ENCODE assay signal across 8 mouse cellular contexts in genomic region chr13:100015937-100016336, GRCm38 (mm10). TPM values are rescaled to one million over a fixed set of nuclear protein-coding genes. Genes with fewer than 3 reads are reported as not detected.
DNase-seq lines count a peak whose midpoint lies in the region; ATAC-seq and TF ChIP-seq lines count a peak whose summit lies in the region.

No protein-coding gene starts in this region.

- no peak overlapping the region for H3K27ac ChIP-seq in testis, adult 2 months (ENCODE audit: control insufficient read depth, insufficient read depth, low read depth, low read length)
- peak overlapping the region; percentile 33; the same call in 1 of the 2 replicates for H3K27ac ChIP-seq in limb, embryonic 13.5 days
- H3K27ac ChIP-seq in stomach, embryonic 14.5 days (ENCODE audit: low read length), result no peak overlapping the region

- no peaks in the 10 kb centered on the region for H3K9me3 ChIP-seq in limb, embryonic 13.5 days
- no peaks in the 10 kb centered on the region for H3K9me3 ChIP-seq in stomach, embryonic 14.5 days (ENCODE audit: control insufficient read depth, low read depth, low read length)

- H3K4me1 ChIP-seq in testis, adult 2 months (ENCODE audit: control insufficient read depth, insufficient read depth, low read length), result peaks cover 5% of the 10 kb centered on the region
- peaks cover 21% of the 10 kb centered on the region for H3K4me1 ChIP-seq in limb, embryonic 13.5 days
- H3K4me1 ChIP-seq in stomach, embryonic 14.5 days (ENCODE audit: control insufficient read depth, insufficient read depth, low read length), result peaks cover 14% of the 10 kb centered on the region; the same call in 1 of the 2 replicates

- peak; percentile 9 for DNase-seq in adrenal gland, postnatal 14 days
- DNase-seq in adrenal gland, postnatal 4 days (ENCODE audit: low spot score in 2 of 2), result no peak
- DNase-seq in testis, postnatal 10 days (ENCODE audit: low spot score), result no peak
- no peak for DNase-seq in gastrocnemius, postnatal 14 days
- no peak for DNase-seq in thymus, postnatal 14 days

- TF ChIP-seq CTCF in testis, adult 2 months (IDR thresholded peaks at IDR 0.05; ENCODE audit: control insufficient read depth, insufficient read depth, insufficient replicate concordance, low read depth, low read length), result no peak

- H3K4me3 ChIP-seq in testis, adult 2 months (ENCODE audit: control insufficient read depth, low read depth, low read length), result peak overlapping the region; percentile 84; the same call in 1 of the 2 replicates
- peak overlapping the region; percentile 81 for H3K4me3 ChIP-seq in limb, embryonic 13.5 days
- peak overlapping the region; percentile 81 for H3K4me3 ChIP-seq in stomach, embryonic 14.5 days (ENCODE audit: low read depth, low read length)

- 8% methylated on average over 8 of the region's 8 CpGs for WGBS in limb, embryonic 13.5 days
- 11% methylated on average over 8 of the region's 8 CpGs for WGBS in stomach, embryonic 14.5 days

- no peak for ATAC-seq in limb, embryonic 13.5 days (ENCODE audit: low FRiP score, low read depth)
- peak; percentile 5; the same call in 1 of the 2 replicates for ATAC-seq in stomach, embryonic 14.5 days (ENCODE audit: insufficient number of reproducible peaks, insufficient read depth, low FRiP score, low read depth)

- TF ChIP-seq POLR2A in testis, adult 2 months (IDR thresholded peaks at IDR 0.05; ENCODE audit: control insufficient read depth, low read depth, low read length), result no peak

- no peaks in the 10 kb centered on the region for H3K27me3 ChIP-seq in testis, adult 2 months (ENCODE audit: control insufficient read depth, insufficient read depth, low read length)
- no peaks in the 10 kb centered on the region for H3K27me3 ChIP-seq in limb, embryonic 13.5 days
- H3K27me3 ChIP-seq in stomach, embryonic 14.5 days (ENCODE audit: control insufficient read depth, insufficient read depth, low read length), result no peaks in the 10 kb centered on the region

- 0 out of 2 replicates have a peak, but pooled peaks cover 1% of the 10 kb centered on the region for H3K36me3 ChIP-seq in testis, adult 2 months (ENCODE audit: control insufficient read depth, insufficient read depth, low read length)
- H3K36me3 ChIP-seq in limb, embryonic 13.5 days, result peaks cover 9% of the 10 kb centered on the region
- peaks cover 4% of the 10 kb centered on the region; the same call in 1 of the 2 replicates for H3K36me3 ChIP-seq in stomach, embryonic 14.5 days (ENCODE audit: control insufficient read depth, insufficient read depth, low read length)

- peak overlapping the region; percentile 84 for H3K4me2 ChIP-seq in limb, embryonic 13.5 days (replicated peaks)
- H3K4me2 ChIP-seq in stomach, embryonic 14.5 days (replicated peaks; ENCODE audit: low read depth, low read length), result peak overlapping the region; percentile 55

- H3K9ac ChIP-seq in limb, embryonic 13.5 days, result peak overlapping the region; percentile 91
- peak overlapping the region; percentile 60 for H3K9ac ChIP-seq in stomach, embryonic 14.5 days (replicated peaks; ENCODE audit: low read depth, low read length)

- intact Hi-C loops in gastrocnemius, postnatal 14 days (cut with DNase I; ENCODE audit: low total_unique reads), result no loop called here

RNA-seq across cellular contexts. Expression of gene Mccc2, which starts 0.5 kb away (rescaled TPM):
- total RNA-seq in adrenal gland, postnatal 14 days (2021), result 76.8 and 82.5 TPM in 2 replicates
- total RNA-seq in adrenal gland, postnatal 4 days (2021), result 10 to 100 TPM; 53.9 to 56.9 TPM
- polyA plus RNA-seq in testis, adult 2 months (2012; rRNA removed), result 12.3 and 13.4 TPM in 2 replicates
- 50.2 and 52.4 TPM in 2 replicates for polyA plus RNA-seq in limb, embryonic 13.5 days (2015; fragmentation: Nextera tagmentation; extraction: Ambion mirVana)
- 49.3 and 57.6 TPM in 2 replicates for polyA plus RNA-seq in stomach, embryonic 14.5 days (2014; fragmentation: Nextera tagmentation; extraction: Ambion mirVana)
- total RNA-seq in gastrocnemius, postnatal 14 days (2021), result 10 to 100 TPM; 35.3 to 37.4 TPM
